Mouse (Mus musculus): ENCODE data around the gene Gm4141.
"Not testable (repeated sequence)": the region's sequence is repeated elsewhere in the genome, so short reads cannot be mapped to it uniquely, and the experiment has no call there.

The Gm4141 gene

GRCm38 (mm10) chr7:20576141-20576540 is at the start of gene Gm4141:
TSS of gene Gm4141 (minus strand) at chr7:20576241.
- DNase-seq: not testable (repeated sequence)

- not testable (repeated sequence) for DNase-seq
Measured at GRCm38 (mm10) chr7:20598921-20599320, 22.9 kb upstream of the Gm4141 start, which contains the start of gene Gm4513. TSS of gene Gm4513 (minus strand) at chr7:20599021.

- DNase-seq: not testable (repeated sequence)
Measured at GRCm38 (mm10) chr7:20545657-20546056, 30.4 kb downstream of the Gm4141 start, which contains the start of gene Gm5726. TSS of gene Gm5726 (minus strand) at chr7:20545757.

GRCm38 (mm10) chr7:20533537-20533936 is 42.5 kb downstream of the Gm4141 start, which contains the start of gene Vmn1r104:
TSS of gene Vmn1r104 (plus strand) at chr7:20533837.
- not testable (repeated sequence) for DNase-seq

Measured in lung, postnatal 10 days (tissue).